Mouse (Mus musculus) mouse embryonic stem cell (cell line): ENCODE results near the gene Gria2.

ENCODE experiments used
- in situ Hi-C, 2 experiments: fragments of 300-500 bp; cut with MboI; formaldehyde crosslinking; loops; 1 replicate in 1 of 2; 3 replicates in 1 of 2; pipeline ENCODE4 v1.14.3; 2019 to 2020; ENCODE audit warnings: low sequenced_read_pairs in 2 of 2, low pct_unique_long_range_greater_than_20kb in 1 of 2, mixed read lengths in 1 of 2; ENCODE audit not compliant: unreplicated experiment in 1 of 2

Gria2 gene

DNA sequence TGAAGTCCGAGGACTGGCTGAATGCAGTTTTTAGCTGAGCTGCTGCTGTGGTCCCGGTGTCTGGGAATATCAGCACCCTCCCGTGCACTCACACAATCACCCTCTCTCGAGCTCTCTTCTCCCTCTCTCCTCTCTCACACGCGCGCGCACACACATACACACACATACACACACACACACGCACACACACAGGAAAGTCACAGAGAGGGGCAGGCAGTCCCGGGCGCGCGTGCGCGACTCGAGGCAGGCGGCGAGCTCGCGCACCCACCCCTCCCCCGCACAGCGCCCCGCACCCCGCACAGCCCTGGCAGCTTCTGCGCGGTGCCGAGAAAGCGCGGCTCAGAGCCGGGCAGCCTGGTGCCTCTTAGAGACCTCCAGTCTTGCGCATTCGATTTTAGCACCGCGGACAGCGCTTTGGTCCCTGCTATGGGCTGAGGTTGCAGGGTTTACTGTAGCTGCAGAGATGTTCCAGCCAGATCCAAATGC is at the start of gene Gria2:
Gene Gria2, minus strand, starts transcription at position 240 of the 486 bp plus-strand sequence.
- in situ Hi-C loops = no loop called here

DNA sequence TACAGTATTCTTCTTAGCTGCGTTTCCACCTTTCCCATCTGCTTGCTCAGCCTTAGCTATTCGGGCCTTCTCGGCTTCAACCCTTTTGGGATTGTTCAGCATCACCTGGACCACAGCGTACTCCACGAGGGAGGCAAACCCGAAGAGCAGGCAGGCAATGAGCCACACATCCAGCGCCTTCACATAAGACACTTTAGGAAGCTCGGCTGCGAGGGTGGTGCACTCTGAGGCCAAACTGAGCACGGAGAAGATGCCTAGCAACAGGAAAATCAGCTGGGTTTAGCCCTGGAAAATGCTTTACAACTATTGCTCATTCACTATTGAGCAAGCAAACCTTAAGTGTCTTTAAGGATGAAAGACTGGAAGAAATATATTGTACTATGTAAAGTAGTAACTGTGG is 48.3 kb upstream of the Gria2 start:
- in situ Hi-C loops = no loop called here

GRCm38 (mm10) chr3:80845634-80846033 is 43.0 kb upstream of the Gria2 start:
- in situ Hi-C loops = no loop called here

- in situ Hi-C loops = no loop called here
Observed at GRCm38 (mm10) chr3:80839845-80840244, 37.2 kb upstream of the Gria2 start.

- in situ Hi-C loops = no loop called here
Observed at GRCm38 (mm10) chr3:80837583-80837982, 34.9 kb upstream of the Gria2 start.

DNA sequence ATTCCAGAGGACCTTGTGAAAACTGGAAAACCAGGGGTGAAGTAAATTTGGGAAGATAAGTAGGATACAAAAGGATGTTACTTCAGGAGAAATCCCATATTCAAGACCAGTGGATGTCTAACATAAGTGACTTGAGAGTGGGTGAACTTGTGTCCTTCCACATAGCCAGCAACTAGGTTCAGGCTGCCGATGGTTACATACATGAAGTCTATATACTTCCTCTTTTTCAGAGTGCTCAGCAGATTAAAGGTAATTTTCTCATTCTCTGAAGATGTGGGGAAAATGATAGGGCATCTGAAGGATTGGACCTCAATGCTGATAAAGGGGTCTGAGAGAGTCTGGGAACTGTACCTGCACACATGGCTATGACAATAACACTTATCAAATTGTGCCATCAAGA is 21.3 kb upstream of the Gria2 start:
- in situ Hi-C loops = no loop called here

DNA sequence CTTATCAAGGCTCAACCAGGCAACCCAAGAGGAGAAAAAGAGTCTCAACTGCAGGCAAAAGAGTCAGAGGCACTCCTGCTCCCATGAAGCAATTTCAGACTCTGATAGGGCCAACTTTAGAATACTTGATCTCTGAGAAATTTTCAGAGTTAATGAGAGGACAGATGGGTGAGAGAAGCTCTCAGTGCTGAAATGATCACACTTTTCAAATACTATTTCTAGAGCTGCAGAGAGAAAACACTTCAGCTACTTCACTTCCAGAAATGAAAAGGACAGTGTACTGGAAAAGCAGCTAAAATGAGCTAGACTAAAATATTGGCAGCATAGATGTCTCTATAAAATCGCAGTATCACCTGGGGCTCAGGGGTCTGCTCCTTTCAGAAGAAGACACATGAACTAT is 16.0 kb upstream of the Gria2 start:
- in situ Hi-C loops = no loop called here

GRCm38 (mm10) chr3:80813734-80814133 is 11.1 kb upstream of the Gria2 start:
- in situ Hi-C loops = no loop called here

- in situ Hi-C loops = no loop called here
Observed at GRCm38 (mm10) chr3:80812237-80812636, 9.6 kb upstream of the Gria2 start.

- in situ Hi-C loops = no loop called here
Observed at GRCm38 (mm10) chr3:80805327-80805726, 2.7 kb upstream of the Gria2 start.

GRCm38 (mm10) chr3:80803811-80804210 is 1.2 kb upstream of the Gria2 start:
- in situ Hi-C loops = no loop called here

DNA sequence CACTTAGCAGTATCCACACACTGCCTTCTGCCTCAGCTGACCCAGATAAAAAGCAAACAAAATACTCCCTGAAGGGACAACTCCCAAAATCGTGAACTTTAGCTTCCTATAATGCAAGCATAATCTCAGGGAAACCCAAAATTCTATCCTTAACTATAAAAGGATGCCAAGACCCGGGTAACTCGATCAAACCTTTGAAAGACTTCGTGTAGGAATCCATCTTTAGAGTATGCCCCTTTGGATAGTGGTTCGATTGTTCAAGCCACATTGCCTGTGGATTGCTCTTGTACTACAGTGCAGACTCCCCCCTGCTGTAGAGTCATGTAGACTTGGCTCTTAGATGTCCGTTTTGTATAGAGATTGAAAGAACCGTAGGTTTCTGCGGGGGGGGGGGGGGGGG is 576 bp upstream of the Gria2 start:
- in situ Hi-C loops = no loop called here

DNA sequence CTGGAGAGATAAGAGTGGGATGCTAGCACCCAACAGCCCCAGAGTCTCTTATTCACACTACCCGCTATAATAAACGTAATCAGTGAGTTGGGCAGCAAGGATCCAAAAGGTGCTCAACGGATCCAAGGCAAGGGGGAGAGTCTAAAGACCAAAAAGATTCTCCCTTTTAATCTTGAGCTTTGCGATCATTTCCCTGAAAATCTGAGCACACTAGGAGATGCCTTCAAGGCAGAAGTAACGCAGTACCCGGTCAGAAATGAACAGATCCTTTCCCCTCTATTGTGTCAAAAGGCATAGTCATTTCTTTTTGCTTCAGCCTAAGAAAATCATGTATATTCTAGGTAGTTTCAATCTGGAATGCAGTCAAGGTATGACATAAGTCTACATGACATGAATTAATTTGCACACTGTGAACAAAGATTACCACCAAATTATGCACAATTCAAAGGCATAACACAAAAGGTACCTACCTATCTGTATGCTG is 766 bp downstream of the Gria2 start:
- in situ Hi-C loops = no loop called here

- in situ Hi-C loops = no loop called here
Observed at GRCm38 (mm10) chr3:80800995-80801826, 1.4 kb downstream of the Gria2 start.

DNA sequence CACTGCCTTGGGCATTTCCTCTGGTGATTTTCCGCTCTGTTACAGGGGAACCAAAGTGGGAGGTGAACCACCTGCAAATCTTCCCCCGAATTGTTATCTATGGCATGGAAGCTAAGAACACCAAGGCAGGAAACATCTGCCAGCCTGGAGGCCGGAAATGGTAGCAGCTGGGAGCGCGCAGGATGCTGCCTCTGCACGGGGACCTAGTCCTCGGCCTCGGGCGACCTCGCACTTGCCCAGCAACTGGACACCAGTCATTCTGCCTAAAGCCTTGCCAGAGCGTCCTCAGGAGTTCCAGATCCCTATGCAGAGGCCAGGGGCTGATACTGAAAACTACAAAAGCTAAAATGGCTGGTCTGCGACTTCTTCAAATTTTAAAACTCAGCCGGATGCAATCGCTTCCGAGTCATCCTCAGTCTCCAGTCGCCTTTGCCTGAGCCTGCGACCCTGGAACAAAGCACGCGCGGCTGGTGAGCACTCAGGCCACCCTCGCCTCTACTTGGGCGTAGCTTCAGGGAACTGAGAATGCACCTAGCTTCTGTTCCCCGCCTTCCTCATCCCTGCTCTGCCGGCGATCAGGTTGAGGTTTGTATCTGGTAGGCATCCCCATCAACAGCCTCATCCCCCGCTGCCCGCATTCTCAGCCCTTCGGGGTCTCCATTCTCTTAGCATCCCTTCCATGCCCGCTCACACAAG is 2.2 kb downstream of the Gria2 start:
- in situ Hi-C loops = no loop called here

DNA sequence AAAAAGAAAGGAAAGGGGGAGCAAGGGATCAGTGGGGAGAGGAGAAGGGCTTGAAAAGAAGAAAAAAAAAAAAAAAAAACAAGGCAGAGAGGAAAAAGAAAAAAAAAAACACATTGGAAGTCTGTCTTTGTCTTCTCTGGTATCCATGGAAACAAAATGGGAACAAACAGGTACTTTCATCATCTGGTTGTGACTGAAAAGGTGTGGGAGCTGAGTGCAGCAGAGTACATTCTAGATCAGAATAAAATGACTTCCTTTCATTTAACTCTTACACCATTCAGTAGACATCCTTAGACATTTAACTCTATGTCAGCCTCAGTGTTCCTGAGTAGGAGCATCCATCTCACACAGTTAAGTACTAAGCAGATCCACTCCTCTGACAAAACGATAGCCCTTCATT is 4.7 kb downstream of the Gria2 start:
- in situ Hi-C loops = no loop called here

- in situ Hi-C loops = no loop called here
Observed at GRCm38 (mm10) chr3:80796764-80797163, 5.9 kb downstream of the Gria2 start.

DNA sequence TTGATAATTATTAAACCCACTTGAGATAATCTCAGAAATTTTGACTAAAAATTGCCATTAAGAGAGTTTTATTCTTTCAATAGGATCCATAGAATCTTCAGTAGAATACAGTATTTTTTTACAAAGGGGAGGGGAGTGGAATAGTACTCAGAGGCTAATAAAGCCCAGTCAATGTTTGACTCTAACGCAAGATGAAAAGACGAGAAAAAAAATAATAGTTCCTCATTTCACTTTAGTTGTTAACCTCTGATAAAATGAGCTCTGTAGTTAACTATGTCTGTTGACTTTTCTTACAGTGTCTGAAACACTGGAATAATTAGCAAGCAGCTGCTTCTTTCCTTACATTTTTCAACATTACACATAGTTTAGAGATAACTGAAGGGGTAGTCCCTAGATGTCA is 7.4 kb downstream of the Gria2 start:
- in situ Hi-C loops = no loop called here

- in situ Hi-C loops = no loop called here
Observed at GRCm38 (mm10) chr3:80787116-80787744, 15.4 kb downstream of the Gria2 start.
